Mouse (Mus musculus): ENCODE measurements around the gene Abcg5.
A peak's percentile ranks its signal among the peaks of the same experiment; 100 is the strongest.

The Abcg5 gene

GRCm38 (mm10) chr17:84644292-84645050 is 38.3 kb downstream of the Abcg5 start:
- no peak for DNase-seq

- no peak for DNase-seq
Measured at GRCm38 (mm10) chr17:84642324-84642723, 40.5 kb downstream of the Abcg5 start.

GRCm38 (mm10) chr17:84641893-84642292 is 40.9 kb downstream of the Abcg5 start:
- peak; percentile 56 to 82 for DNase-seq

- DNase-seq = no peak
Measured at GRCm38 (mm10) chr17:84639796-84640378, 42.9 kb downstream of the Abcg5 start.

- no peak for DNase-seq
Measured at GRCm38 (mm10) chr17:84637971-84638370, 44.8 kb downstream of the Abcg5 start.

- DNase-seq = no peak
Measured at GRCm38 (mm10) chr17:84636328-84636727, 46.5 kb downstream of the Abcg5 start.

GRCm38 (mm10) chr17:84633443-84633842 is 49.4 kb downstream of the Abcg5 start:
- DNase-seq = no peak

GRCm38 (mm10) chr17:84631836-84632235 is 51.0 kb downstream of the Abcg5 start:
- no peak for DNase-seq

- no peak for DNase-seq
Measured at GRCm38 (mm10) chr17:84628611-84629010, 54.2 kb downstream of the Abcg5 start.

- DNase-seq = no peak
Measured at GRCm38 (mm10) chr17:84627721-84628120, 55.1 kb downstream of the Abcg5 start.

GRCm38 (mm10) chr17:84626857-84627305 is 55.9 kb downstream of the Abcg5 start:
- peak in 1 of 2 experiments; percentile 34 for DNase-seq

- DNase-seq = peak; percentile 95
Measured at GRCm38 (mm10) chr17:84626276-84626856, 56.4 kb downstream of the Abcg5 start, which contains the start of gene Dync2li1. Gene Dync2li1 (plus strand): TSS chr17:84626496.

- DNase-seq = no peak
Measured at GRCm38 (mm10) chr17:84622873-84623272, 59.9 kb downstream of the Abcg5 start.

GRCm38 (mm10) chr17:84622028-84622427 is 60.8 kb downstream of the Abcg5 start:
- no peak for DNase-seq

- no peak for DNase-seq
Measured at GRCm38 (mm10) chr17:84621209-84621608, 61.6 kb downstream of the Abcg5 start.

- DNase-seq = no peak
Measured at GRCm38 (mm10) chr17:84620610-84621009, 62.2 kb downstream of the Abcg5 start.

GRCm38 (mm10) chr17:84620076-84620475 is 62.7 kb downstream of the Abcg5 start:
- DNase-seq = no peak

- DNase-seq = no peak
Measured at GRCm38 (mm10) chr17:84619112-84619511, 63.7 kb downstream of the Abcg5 start.

- DNase-seq = no peak
Measured at GRCm38 (mm10) chr17:84617953-84618352, 64.9 kb downstream of the Abcg5 start.

- DNase-seq = no peak
Measured at GRCm38 (mm10) chr17:84616526-84617074, 66.2 kb downstream of the Abcg5 start.

- DNase-seq = no peak
Measured at GRCm38 (mm10) chr17:84615811-84616210, 67.0 kb downstream of the Abcg5 start.

- DNase-seq = no peak
Measured at GRCm38 (mm10) chr17:84611971-84612370, 70.8 kb downstream of the Abcg5 start.

- DNase-seq = peak; percentile 38
Measured at GRCm38 (mm10) chr17:84611500-84611899, 71.3 kb downstream of the Abcg5 start.

GRCm38 (mm10) chr17:84608606-84609005 is 74.2 kb downstream of the Abcg5 start:
- DNase-seq = no peak

Measured in kidney, postnatal 36 days (tissue).